Mouse (Mus musculus): ENCODE measurements at regions not wholly inside any gene's neighbourhood (a gene's known extent, or its start where the extent isn't known, plus 50 kb on each side); places are given as distances from the start of the nearest gene placed in this dataset.

DNA sequence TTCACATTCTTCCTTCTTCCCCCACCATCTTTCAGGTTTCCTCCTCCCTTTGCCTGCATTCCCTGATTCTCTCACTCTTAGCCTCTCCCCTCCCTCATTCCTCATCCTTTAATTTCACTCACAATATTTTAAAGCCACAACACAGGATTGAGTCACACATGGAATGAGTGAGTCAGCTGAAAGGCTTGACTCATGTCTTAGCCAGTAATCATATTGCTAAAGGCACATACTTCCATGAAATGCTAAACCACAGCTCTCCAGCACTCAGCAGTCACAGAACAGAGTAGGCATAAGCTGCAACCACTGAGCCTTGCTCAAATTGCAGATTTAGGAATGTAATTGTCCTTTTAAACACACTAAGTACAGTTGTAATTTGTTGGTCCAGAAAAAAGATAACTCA is 386.2 kb downstream of the Phex start:
- TF ChIP-seq EP300 (optimal IDR thresholded peaks at IDR 0.05) (no peak), CTCF (IDR thresholded peaks at IDR 0.05; ENCODE audit: low read depth) (no peak)
- H3K9me3 ChIP-seq (ENCODE audit: control insufficient read depth, low read length), result no peaks in the 10 kb centered on the region
- no peaks in the 10 kb centered on the region for H3K36me3 ChIP-seq (ENCODE audit: control insufficient read depth, insufficient read depth, low read length)
- H3K27me3 ChIP-seq (ENCODE audit: control insufficient read depth, insufficient read depth, low read length), result no peaks in the 10 kb centered on the region
- DNase-seq (ENCODE audit: low spot score), result no peak
- no peak overlapping the region for H3K27ac ChIP-seq (replicated peaks)
- no peak overlapping the region for H3K4me2 ChIP-seq (replicated peaks; ENCODE audit: low read depth)
- no peak overlapping the region for H3K9ac ChIP-seq (ENCODE audit: low read length)
- no peak for ATAC-seq (ENCODE audit: low FRiP score, low TSS enrichment)
- H3K4me3 ChIP-seq (ENCODE audit: low read depth, low read length), result no peak overlapping the region
- H3K4me1 ChIP-seq (replicated peaks; ENCODE audit: control insufficient read depth, insufficient read depth), result no peaks in the 10 kb centered on the region

GRCm38 (mm10) chrX:157024343-157024742 is 390.8 kb downstream of the Phex start:
- H3K9me3 ChIP-seq (ENCODE audit: control insufficient read depth, low read length), result no peaks in the 10 kb centered on the region
- no peak overlapping the region for H3K27ac ChIP-seq (replicated peaks)
- H3K27me3 ChIP-seq (ENCODE audit: control insufficient read depth, insufficient read depth, low read length), result no peaks in the 10 kb centered on the region
- ATAC-seq (ENCODE audit: low FRiP score, low TSS enrichment) (no peak), DNase-seq (ENCODE audit: low spot score) (no peak)
- H3K4me1 ChIP-seq (replicated peaks; ENCODE audit: control insufficient read depth, insufficient read depth), result no peaks in the 10 kb centered on the region
- no peak overlapping the region for H3K4me2 ChIP-seq (replicated peaks; ENCODE audit: low read depth)
- H3K9ac ChIP-seq (ENCODE audit: low read length), result no peak overlapping the region
- H3K4me3 ChIP-seq (ENCODE audit: low read depth, low read length), result no peak overlapping the region
- TF ChIP-seq EP300 (optimal IDR thresholded peaks at IDR 0.05) (no peak), CTCF (IDR thresholded peaks at IDR 0.05; ENCODE audit: low read depth) (no peak)
- H3K36me3 ChIP-seq (ENCODE audit: control insufficient read depth, insufficient read depth, low read length), result no peaks in the 10 kb centered on the region

DNA sequence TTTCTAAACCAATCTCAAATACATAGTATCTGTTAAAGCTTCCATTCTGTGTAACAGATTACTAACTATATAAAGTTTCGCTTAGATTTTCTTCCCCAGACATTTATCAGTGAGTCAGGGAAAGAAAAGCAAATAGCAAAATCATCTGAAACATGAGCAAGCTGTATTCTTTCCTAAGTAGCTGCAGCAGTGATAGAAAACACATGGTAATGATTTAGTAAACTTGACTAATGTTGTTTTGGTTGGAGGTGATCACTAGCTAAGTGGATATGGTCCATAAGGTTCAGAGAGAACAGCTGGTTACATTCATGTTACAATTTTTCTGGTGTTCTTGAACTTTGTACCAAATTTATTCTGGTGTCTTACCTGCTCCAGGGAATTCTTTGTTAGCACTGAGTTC is 393.3 kb downstream of the Phex start:
- TF ChIP-seq EP300 (optimal IDR thresholded peaks at IDR 0.05) (no peak), CTCF (IDR thresholded peaks at IDR 0.05; ENCODE audit: low read depth) (no peak)

GRCm38 (mm10) chrX:157020337-157020736 is 394.8 kb downstream of the Phex start:
- 61% methylated on average over 3 of the region's 3 CpGs for WGBS
- DNase-seq (ENCODE audit: low spot score), result no peak

More for the DNA sequence above, 393.3 kb downstream of the Phex start:
- Histone ChIP-seq H3K9me3 (ENCODE audit: control insufficient read depth, low read length) (no peaks in the 10 kb centered on the region), H3K4me3 (ENCODE audit: low read depth, low read length) (no peak overlapping the region), H3K27me3 (ENCODE audit: control insufficient read depth, insufficient read depth, low read length) (no peaks in the 10 kb centered on the region), H3K4me2 (replicated peaks; ENCODE audit: low read depth) (no peak overlapping the region), H3K4me1 (replicated peaks; ENCODE audit: control insufficient read depth, insufficient read depth) (no peaks in the 10 kb centered on the region), H3K9ac (ENCODE audit: low read length) (no peak overlapping the region), H3K27ac (replicated peaks) (no peak overlapping the region), H3K36me3 (ENCODE audit: control insufficient read depth, insufficient read depth, low read length) (no peaks in the 10 kb centered on the region)
- ATAC-seq (ENCODE audit: low FRiP score, low TSS enrichment), result no peak
- DNase-seq (ENCODE audit: low spot score), result no peak
- 56% methylated on average over 1 of the region's 1 CpGs for WGBS

GRCm38 (mm10) chrX:156989986-156990518 is 425.1 kb downstream of the Phex start:
- H3K36me3 ChIP-seq (ENCODE audit: control insufficient read depth, insufficient read depth, low read length), result no peaks in the 10 kb centered on the region
- 58% methylated on average over 2 of the region's 2 CpGs for WGBS
- TF ChIP-seq CTCF (IDR thresholded peaks at IDR 0.05; ENCODE audit: low read depth), result no peak
- no peak for TF ChIP-seq EP300 (optimal IDR thresholded peaks at IDR 0.05)
- no peak for DNase-seq (ENCODE audit: low spot score)
- H3K9ac ChIP-seq (ENCODE audit: low read length), result no peak overlapping the region
- no peak overlapping the region for H3K4me3 ChIP-seq (ENCODE audit: low read depth, low read length)
- ATAC-seq (ENCODE audit: low FRiP score, low TSS enrichment), result no peak
- no peak overlapping the region for H3K27ac ChIP-seq (replicated peaks)
- no peak overlapping the region for H3K4me2 ChIP-seq (replicated peaks; ENCODE audit: low read depth)
- H3K4me1 ChIP-seq (replicated peaks; ENCODE audit: control insufficient read depth, insufficient read depth), result no peaks in the 10 kb centered on the region
- no peaks in the 10 kb centered on the region for H3K27me3 ChIP-seq (ENCODE audit: control insufficient read depth, insufficient read depth, low read length)
- no peaks in the 10 kb centered on the region for H3K9me3 ChIP-seq (ENCODE audit: control insufficient read depth, low read length)

More at GRCm38 (mm10) chrX:157020337-157020736, 394.8 kb downstream of the Phex start:
- H3K4me1 ChIP-seq (replicated peaks; ENCODE audit: control insufficient read depth, insufficient read depth), result no peaks in the 10 kb centered on the region
- no peak overlapping the region for H3K27ac ChIP-seq (replicated peaks)
- TF ChIP-seq EP300 (optimal IDR thresholded peaks at IDR 0.05) (no peak), CTCF (IDR thresholded peaks at IDR 0.05; ENCODE audit: low read depth) (no peak)
- H3K9me3 ChIP-seq (ENCODE audit: control insufficient read depth, low read length), result no peaks in the 10 kb centered on the region
- no peak overlapping the region for H3K9ac ChIP-seq (ENCODE audit: low read length)
- H3K4me2 ChIP-seq (replicated peaks; ENCODE audit: low read depth), result no peak overlapping the region
- H3K27me3 ChIP-seq (ENCODE audit: control insufficient read depth, insufficient read depth, low read length), result no peaks in the 10 kb centered on the region
- no peaks in the 10 kb centered on the region for H3K36me3 ChIP-seq (ENCODE audit: control insufficient read depth, insufficient read depth, low read length)
- no peak for ATAC-seq (ENCODE audit: low FRiP score, low TSS enrichment)
- H3K4me3 ChIP-seq (ENCODE audit: low read depth, low read length), result no peak overlapping the region

DNA sequence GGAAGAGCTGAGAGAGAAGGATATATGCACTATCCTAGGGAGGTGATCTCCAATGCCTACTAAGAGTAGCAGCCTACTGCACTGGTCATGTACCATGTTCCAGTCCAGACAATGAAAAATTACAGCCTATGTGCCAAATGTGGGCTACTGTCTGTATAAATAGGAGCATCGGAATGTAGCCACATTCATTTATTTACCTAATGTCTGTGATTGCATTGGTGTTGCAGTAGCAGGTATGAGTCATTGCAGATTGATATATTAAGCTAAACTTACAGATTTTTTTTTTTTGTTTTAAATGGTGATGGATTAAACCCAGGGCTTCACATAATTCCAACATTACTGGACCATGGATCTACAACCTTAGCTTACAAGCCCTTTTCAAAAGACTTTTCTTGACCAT is 468.0 kb downstream of the Phex start:
- H3K9me3 ChIP-seq (ENCODE audit: control insufficient read depth, low read length), result no peaks in the 10 kb centered on the region
- H3K27ac ChIP-seq (replicated peaks), result no peak overlapping the region
- no peaks in the 10 kb centered on the region for H3K36me3 ChIP-seq (ENCODE audit: control insufficient read depth, insufficient read depth, low read length)
- no peak overlapping the region for H3K4me3 ChIP-seq (ENCODE audit: low read depth, low read length)
- H3K4me2 ChIP-seq (replicated peaks; ENCODE audit: low read depth), result no peak overlapping the region
- ATAC-seq (ENCODE audit: low FRiP score, low TSS enrichment) (no peak), DNase-seq (ENCODE audit: low spot score) (no peak)
- WGBS, result 77% methylated on average over 1 of the region's 1 CpGs
- no peaks in the 10 kb centered on the region for H3K27me3 ChIP-seq (ENCODE audit: control insufficient read depth, insufficient read depth, low read length)
- TF ChIP-seq CTCF (IDR thresholded peaks at IDR 0.05; ENCODE audit: low read depth) (no peak), EP300 (optimal IDR thresholded peaks at IDR 0.05) (no peak)
- H3K9ac ChIP-seq (ENCODE audit: low read length), result no peak overlapping the region
- H3K4me1 ChIP-seq (replicated peaks; ENCODE audit: control insufficient read depth, insufficient read depth), result no peaks in the 10 kb centered on the region
